Mouse (Mus musculus) heart, embryonic 14.5 days (tissue): ENCODE data around the gene Fh1. TPM values are rescaled to one million over a fixed set of nuclear protein-coding genes. Genes with fewer than 3 reads are reported as not detected.

Source experiments
- ATAC-seq: fragments of 200-750 bp; cut with Nextera tagmentation; 2 replicates; pipeline ENCODE4 v1.8.0; 2017; ENCODE audit warnings: low read depth, moderate TSS enrichment; ENCODE audit not compliant: insufficient number of reproducible peaks, insufficient read depth, low FRiP score
- H3K27ac ChIP-seq, 2 experiments: fragments of 200-500 bp in 1 of 2; fragments of 300-500 bp in 1 of 2; sonication (generic) in 1 of 2; replicated peaks in 1 of 2; 2 replicates each; pipeline ENCODE4 v1.5.1; 2012 to 2014; ENCODE audit warnings: low read depth in 2 of 2, low read length in 2 of 2, control low read depth in 1 of 2, mild to moderate bottlenecking in 1 of 2, mixed read lengths in 1 of 2; ENCODE audit not compliant: control insufficient read depth in 1 of 2, insufficient read depth in 1 of 2
- H3K27me3 ChIP-seq: fragments of 300-500 bp; sonication (generic); 2 replicates; pipeline ENCODE4 v1.6.1; 2014; ENCODE audit warnings: mild to moderate bottlenecking, low read length, control low read depth; ENCODE audit not compliant: control insufficient read depth, insufficient read depth
- H3K36me3 ChIP-seq: fragments of 300-500 bp; sonication (generic); 2 replicates; pipeline ENCODE4 v1.6.1; 2014; ENCODE audit warnings: mild to moderate bottlenecking, control low read depth, low read length, mixed read lengths; ENCODE audit not compliant: control insufficient read depth, insufficient read depth
- H3K4me1 ChIP-seq, 2 experiments: fragments of 200-500 bp in 1 of 2; fragments of 300-500 bp in 1 of 2; sonication (generic) in 1 of 2; 2 replicates each; pipeline ENCODE4 v1.6.1; 2012 to 2014; ENCODE audit warnings: low read length in 2 of 2, control low read depth in 1 of 2, mixed read lengths in 1 of 2; ENCODE audit not compliant: control insufficient read depth in 2 of 2, insufficient read depth in 2 of 2
- H3K4me2 ChIP-seq: fragments of 300-500 bp; sonication (generic); 2 replicates; pipeline ENCODE4 v1.6.1; 2014; ENCODE audit warnings: mild to moderate bottlenecking, low read length
- H3K4me3 ChIP-seq, 2 experiments: fragments of 200-500 bp in 1 of 2; fragments of 300-500 bp in 1 of 2; sonication (generic) in 1 of 2; 2 replicates each; pipeline ENCODE4 v1.5.1; 2012 to 2014; ENCODE audit warnings: low read length in 2 of 2, mild to moderate bottlenecking in 2 of 2, control low read depth in 1 of 2, low read depth in 1 of 2, moderate library complexity in 1 of 2; ENCODE audit not compliant: control insufficient read depth in 1 of 2, insufficient read depth in 1 of 2
- H3K9ac ChIP-seq: fragments of 300-500 bp; sonication (generic); 2 replicates; pipeline ENCODE4 v1.6.1; 2014; ENCODE audit warnings: mild to moderate bottlenecking, low read length
- H3K9me3 ChIP-seq: fragments of 300-500 bp; sonication (generic); 2 replicates; pipeline ENCODE4 v1.6.1; 2016; ENCODE audit warnings: low read length, control low read depth; ENCODE audit not compliant: control insufficient read depth
- WGBS: fragments of 180-500 bp; shearing (Covaris S2); extraction: QIAGEN DNeasy Blood & Tissue Kit; methylation state at CpG from one replicate; pipeline ENCODE4 v1.1.7; 2014; 5-methylcytosine and 5-hydroxymethylcytosine counted together
- polyA plus RNA-seq: library from polyadenylated mRNA; unstranded; fragments of >200 nt; fragmentation: Nextera tagmentation; extraction: Ambion mirVana; gene quantifications from 2 replicates; pipeline ENCODE4 v1.2.1, GENCODE M21; 2014

Fh1 gene
- polyA plus RNA-seq, result 306 and 312 TPM in 2 replicates

- no peaks in the 10 kb centered on the region for H3K9me3 ChIP-seq
- peak within 1 kb of the TSS; percentile 84 for H3K4me2 ChIP-seq
- H3K4me1 ChIP-seq, result peaks cover 2 to 9% of the 10 kb centered on the region in 2 experiments; a peak in 2 of 4 replicates
- WGBS, result under 1% methylated on average over 58 of the region's 58 CpGs
- H3K27me3 ChIP-seq, result no peaks in the 10 kb centered on the region
- H3K36me3 ChIP-seq, result peaks cover 6% of the 10 kb centered on the region
- ATAC-seq, result peak; percentile 100
- H3K9ac ChIP-seq, result peak within 1 kb of the TSS; percentile 92
- peak within 1 kb of the TSS; percentile 72 to 97 for H3K4me3 ChIP-seq
- peak within 1 kb of the TSS; percentile 84 to 94 for H3K27ac ChIP-seq
Measured at GRCm38 (mm10) chr1:175625257-175625879, at the start of gene Fh1. Fh1 (minus strand) TSS chr1:175625635.

- Histone ChIP-seq H3K27me3 (no peaks in the 10 kb centered on the region), H3K4me3 (no peak overlapping the region), H3K27ac (no peak overlapping the region), H3K9ac (no peak overlapping the region), H3K9me3 (no peaks in the 10 kb centered on the region), H3K4me1 (0 out of 4 replicates have a peak, but pooled peaks cover 0 to 2% of the 10 kb centered on the region in 2 experiments), H3K36me3 (no peaks in the 10 kb centered on the region), H3K4me2 (no peak overlapping the region)
- no peak for ATAC-seq
- 68% methylated on average over 6 of the region's 6 CpGs for WGBS
Measured at GRCm38 (mm10) chr1:175675116-175675515, 49.7 kb upstream of the Fh1 start.

- no peak overlapping the region for H3K9ac ChIP-seq
- no peaks in the 10 kb centered on the region for H3K9me3 ChIP-seq
- no peak overlapping the region for H3K27ac ChIP-seq
- no peak for ATAC-seq
- no peak overlapping the region for H3K4me3 ChIP-seq
- no peak overlapping the region for H3K4me2 ChIP-seq
- 86% methylated on average over 7 of the region's 7 CpGs for WGBS
- no peaks in the 10 kb centered on the region for H3K36me3 ChIP-seq
- H3K4me1 ChIP-seq, result 0 out of 4 replicates have a peak, but pooled peaks cover 0 to 2% of the 10 kb centered on the region in 2 experiments
- no peaks in the 10 kb centered on the region for H3K27me3 ChIP-seq
Measured at GRCm38 (mm10) chr1:175673563-175674325, 48.3 kb upstream of the Fh1 start.

- Histone ChIP-seq H3K4me2 (no peak overlapping the region), H3K4me3 (no peak overlapping the region), H3K27me3 (no peaks in the 10 kb centered on the region), H3K9me3 (no peaks in the 10 kb centered on the region), H3K27ac (no peak overlapping the region), H3K9ac (no peak overlapping the region), H3K36me3 (no peaks in the 10 kb centered on the region), H3K4me1 (0 out of 4 replicates have a peak, but pooled peaks cover 0 to 2% of the 10 kb centered on the region in 2 experiments)
- ATAC-seq, result no peak
- 21% methylated on average over 1 of the region's 1 CpGs for WGBS
Measured at GRCm38 (mm10) chr1:175671626-175672025, 46.2 kb upstream of the Fh1 start.

GRCm38 (mm10) chr1:175670042-175670441 is 44.6 kb upstream of the Fh1 start:
- no peaks in the 10 kb centered on the region for H3K4me1 ChIP-seq
- ATAC-seq, result no peak
- WGBS, result 86% methylated on average over 7 of the region's 7 CpGs
- H3K9ac ChIP-seq, result no peak overlapping the region
- H3K27ac ChIP-seq, result no peak overlapping the region
- no peaks in the 10 kb centered on the region for H3K27me3 ChIP-seq
- H3K4me3 ChIP-seq, result no peak overlapping the region
- no peak overlapping the region for H3K4me2 ChIP-seq
- H3K36me3 ChIP-seq, result no peaks in the 10 kb centered on the region
- no peaks in the 10 kb centered on the region for H3K9me3 ChIP-seq

- WGBS, result 94% methylated on average over 3 of the region's 3 CpGs
- H3K4me3 ChIP-seq, result no peak overlapping the region
- no peaks in the 10 kb centered on the region for H3K4me1 ChIP-seq
- H3K27ac ChIP-seq, result no peak overlapping the region
- no peaks in the 10 kb centered on the region for H3K9me3 ChIP-seq
- no peaks in the 10 kb centered on the region for H3K27me3 ChIP-seq
- H3K9ac ChIP-seq, result no peak overlapping the region
- no peaks in the 10 kb centered on the region for H3K36me3 ChIP-seq
- H3K4me2 ChIP-seq, result no peak overlapping the region
- no peak for ATAC-seq
Measured at GRCm38 (mm10) chr1:175669456-175669855, 44.0 kb upstream of the Fh1 start.

- Histone ChIP-seq H3K36me3 (no peaks in the 10 kb centered on the region), H3K9me3 (no peaks in the 10 kb centered on the region), H3K9ac (no peak overlapping the region), H3K4me3 (no peak overlapping the region), H3K27ac (no peak overlapping the region), H3K4me1 (no peaks in the 10 kb centered on the region), H3K4me2 (no peak overlapping the region), H3K27me3 (no peaks in the 10 kb centered on the region)
- 0 out of 2 replicates have a peak, but pooled peaks have one; percentile 17 for ATAC-seq
- 60% methylated on average over 5 of the region's 5 CpGs for WGBS
Measured at GRCm38 (mm10) chr1:175668666-175669405, 43.4 kb upstream of the Fh1 start.
